In the genomic region with DNA sequence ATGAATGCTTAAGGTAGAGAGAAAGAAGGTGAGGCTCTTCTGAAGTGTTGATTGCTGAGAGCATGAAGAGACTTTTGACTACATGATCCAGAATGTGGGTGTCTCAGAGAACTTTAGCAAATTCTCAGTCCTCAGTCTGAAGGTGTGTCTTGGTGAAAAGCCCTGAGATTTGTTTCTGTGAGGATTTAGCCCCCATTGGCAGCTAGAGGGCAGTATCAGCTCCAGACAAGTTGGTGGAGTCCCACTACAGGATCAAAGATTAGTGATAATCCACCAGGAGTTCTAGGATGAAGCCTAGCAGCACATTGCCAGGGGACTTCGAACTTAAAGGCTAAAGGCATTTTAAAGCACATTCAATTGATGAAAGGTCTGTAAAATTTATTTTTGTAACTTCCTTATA, we compare ENCODE assay signal across 8 mouse cellular contexts.
DNase-seq lines count a peak whose midpoint lies in the region; ATAC-seq and TF ChIP-seq lines count a peak whose summit lies in the region.
"Had no signal": no experiment of that assay in that cellular context is flagged by ENCODE, and none has a peak within 500 bp of the region (broad histone marks: within the 10 kb centered on the region; RNA-seq: fewer than 3 reads in every experiment).

No protein-coding gene starts in this region.

- H3K27ac ChIP-seq in hindbrain, embryonic 11.5 days (ENCODE audit: low read depth, low read length): no peak overlapping the region
- H3K27ac ChIP-seq in hindbrain, embryonic 12.5 days: no peak overlapping the region
- no peak overlapping the region for H3K27ac ChIP-seq in MEL (ENCODE audit: control insufficient read depth, low read depth, low read length)
- H3K27ac ChIP-seq: midbrain, embryonic 13.5 days had no signal

- H3K9ac ChIP-seq in hindbrain, embryonic 11.5 days (ENCODE audit: low read depth, low read length): no peak overlapping the region
- no peak overlapping the region for H3K9ac ChIP-seq in hindbrain, embryonic 12.5 days
- H3K9ac ChIP-seq in MEL (ENCODE audit: control insufficient read depth, low read depth, low read length, poor library complexity, severe bottlenecking): no peak overlapping the region
- H3K9ac ChIP-seq: midbrain, embryonic 13.5 days had no signal

- TF ChIP-seq CTCF in MEL (IDR thresholded peaks at IDR 0.05 in 2 of 3, conservative IDR thresholded peaks at IDR 0.05 in 1 of 3; ENCODE audit: control insufficient read depth in 1 of 3, insufficient read depth in 1 of 3, low read depth in 2 of 3, low read length in 3 of 3, poor library complexity in 1 of 3, severe bottlenecking in 1 of 3): peak in 2 of 3 experiments; percentile 19 to 33; a peak in 4 of 6 replicates

- H3K79me2 ChIP-seq in MEL (ENCODE audit: control insufficient read depth, insufficient read depth, low read length, poor library complexity): no peaks in the 10 kb centered on the region

- no peak overlapping the region for H3K4me3 ChIP-seq in hindbrain, embryonic 11.5 days (ENCODE audit: low read depth, low read length)
- H3K4me3 ChIP-seq in hindbrain, embryonic 12.5 days: no peak overlapping the region
- H3K4me3 ChIP-seq in MEL (ENCODE audit: control insufficient read depth in 1 of 2, insufficient read depth in 1 of 2, low read depth in 2 of 2, low read length in 2 of 2): no peak overlapping the region
- H3K4me3 ChIP-seq: midbrain, embryonic 13.5 days had no signal

- TF ChIP-seq RAD21 in MEL (IDR thresholded peaks at IDR 0.05; ENCODE audit: low read depth, low read length): no peak

- WGBS in hindbrain, embryonic 11.5 days: 92% methylated on average over 1 of the region's 1 CpGs
- 84% methylated on average over 1 of the region's 1 CpGs for WGBS in hindbrain, embryonic 12.5 days

- TF ChIP-seq EP300 in MEL (IDR thresholded peaks at IDR 0.05; ENCODE audit: low read depth in 1 of 2, low read length in 2 of 2): no peak

- ATAC-seq in hindbrain, embryonic 11.5 days (ENCODE audit: low FRiP score): no peak
- ATAC-seq in hindbrain, embryonic 12.5 days (ENCODE audit: low FRiP score): no peak
- ATAC-seq: midbrain, embryonic 13.5 days had no signal

- H3K36me3 ChIP-seq in hindbrain, embryonic 11.5 days (ENCODE audit: control insufficient read depth, insufficient read depth, low read length): no peaks in the 10 kb centered on the region
- H3K36me3 ChIP-seq in hindbrain, embryonic 12.5 days: no peaks in the 10 kb centered on the region
- H3K36me3 ChIP-seq in MEL (ENCODE audit: control insufficient read depth in 1 of 2, insufficient read depth in 2 of 2, low read length in 2 of 2): no peaks in the 10 kb centered on the region
- H3K36me3 ChIP-seq: midbrain, embryonic 13.5 days had no signal

- no peaks in the 10 kb centered on the region for H3K9me3 ChIP-seq in hindbrain, embryonic 11.5 days (ENCODE audit: control insufficient read depth, low read length)
- no peaks in the 10 kb centered on the region for H3K9me3 ChIP-seq in hindbrain, embryonic 12.5 days (replicated peaks)
- no peaks in the 10 kb centered on the region for H3K9me3 ChIP-seq in MEL (replicated peaks; ENCODE audit: insufficient read depth, low read length)
- H3K9me3 ChIP-seq: midbrain, embryonic 13.5 days had no signal

- no peaks in the 10 kb centered on the region for H3K4me1 ChIP-seq in hindbrain, embryonic 11.5 days (replicated peaks; ENCODE audit: control insufficient read depth, insufficient read depth, low read length)
- H3K4me1 ChIP-seq in hindbrain, embryonic 12.5 days: no peaks in the 10 kb centered on the region
- no peaks in the 10 kb centered on the region for H3K4me1 ChIP-seq in MEL (ENCODE audit: control insufficient read depth in 1 of 2, insufficient read depth in 2 of 2, low read length in 2 of 2)
- H3K4me1 ChIP-seq: midbrain, embryonic 13.5 days had no signal

- no peak overlapping the region for H3K4me2 ChIP-seq in hindbrain, embryonic 11.5 days (replicated peaks; ENCODE audit: low read depth, low read length)
- no peak overlapping the region for H3K4me2 ChIP-seq in hindbrain, embryonic 12.5 days (replicated peaks)
- H3K4me2 ChIP-seq: midbrain, embryonic 13.5 days had no signal

- no peak for TF ChIP-seq POLR2A in MEL (IDR thresholded peaks at IDR 0.05; ENCODE audit: control insufficient read depth in 1 of 2, insufficient read depth in 1 of 2, low read depth in 1 of 2, low read length in 2 of 2, poor library complexity in 1 of 2)

- no peaks in the 10 kb centered on the region for H3K27me3 ChIP-seq in hindbrain, embryonic 11.5 days (ENCODE audit: control insufficient read depth, insufficient read depth, low read length)
- no peaks in the 10 kb centered on the region for H3K27me3 ChIP-seq in hindbrain, embryonic 12.5 days
- no peaks in the 10 kb centered on the region for H3K27me3 ChIP-seq in MEL (ENCODE audit: control insufficient read depth in 1 of 2, insufficient read depth in 2 of 2, low read length in 2 of 2)
- H3K27me3 ChIP-seq: midbrain, embryonic 13.5 days had no signal

- peak; percentile 9 for DNase-seq in hindbrain, embryonic 11.5 days (ENCODE audit: low spot score)
- DNase-seq in 416B (ENCODE audit: low read depth) (peak; percentile 3), MEL (ENCODE audit: low read depth, low spot score) (peak; percentile 1)
- peak; percentile 70 to 81 for DNase-seq in cerebellum, postnatal 14 days
- DNase-seq in right cerebral cortex, postnatal 36 days (ENCODE audit: low spot score in 2 of 2): no peak
- DNase-seq in left cerebral cortex, adult 9 months (ENCODE audit: low spot score in 2 of 2): no peak

TF ChIP-seq in MEL, 35 proteins besides CTCF, POLR2A, EP300 and RAD21:
- TF ChIP-seq HCFC1 (IDR thresholded peaks at IDR 0.05; ENCODE audit: low read depth, low read length) (no peak), SMC3 (IDR thresholded peaks at IDR 0.05; ENCODE audit: low read depth, low read length) (peak; percentile 15; the same call in 1 of the 2 replicates)

Comparison
In these comparisons a context has a peak if more than half of its experiments do, and no peak if none do; other contexts are left out.
1. DNase-seq: peak in hindbrain, embryonic 11.5 days (single experiment), 416B (single experiment), MEL (single experiment) and cerebellum, postnatal 14 days (2 of 2); none in right cerebral cortex, postnatal 36 days (0 of 2) and left cerebral cortex, adult 9 months (0 of 2).